Mouse (Mus musculus): ENCODE measurements around the gene Gm10563. TPM values are rescaled to one million over a fixed set of nuclear protein-coding genes. Genes with fewer than 3 reads are reported as not detected.
"Not testable (repeated sequence)": the region's sequence is repeated elsewhere in the genome, so short reads cannot be mapped to it uniquely, and the experiment has no call there.

Gene Gm10563
- total RNA-seq (2021) (not detected), polyA plus RNA-seq (2012; rRNA removed) (not detected in 2 replicates)
- long read RNA-seq, result 0 reads

DNA sequence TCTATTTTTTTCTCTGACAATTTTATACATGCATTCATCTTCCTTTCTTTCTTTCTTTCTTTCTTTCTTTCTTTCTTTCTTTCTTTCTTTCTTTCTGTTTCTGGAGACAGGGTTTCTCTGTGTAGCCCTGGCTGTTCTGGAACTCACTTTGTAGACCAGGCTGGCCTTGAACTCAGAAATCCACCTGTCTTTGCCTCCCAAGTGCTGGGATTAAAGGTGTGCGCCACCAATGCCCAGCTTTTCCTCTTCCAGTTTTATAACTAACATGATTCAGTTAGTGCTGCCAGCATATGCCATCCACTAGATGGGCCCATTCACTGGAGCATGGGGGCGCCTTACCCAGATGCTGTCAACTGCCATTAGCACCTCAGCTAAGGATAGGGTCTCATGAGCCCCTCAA lies at the start of gene Gm10563:
Gene Gm10563 (minus strand): TSS at position 101 of the 400 bp plus-strand sequence.
- not testable (repeated sequence) for DNase-seq

DNA sequence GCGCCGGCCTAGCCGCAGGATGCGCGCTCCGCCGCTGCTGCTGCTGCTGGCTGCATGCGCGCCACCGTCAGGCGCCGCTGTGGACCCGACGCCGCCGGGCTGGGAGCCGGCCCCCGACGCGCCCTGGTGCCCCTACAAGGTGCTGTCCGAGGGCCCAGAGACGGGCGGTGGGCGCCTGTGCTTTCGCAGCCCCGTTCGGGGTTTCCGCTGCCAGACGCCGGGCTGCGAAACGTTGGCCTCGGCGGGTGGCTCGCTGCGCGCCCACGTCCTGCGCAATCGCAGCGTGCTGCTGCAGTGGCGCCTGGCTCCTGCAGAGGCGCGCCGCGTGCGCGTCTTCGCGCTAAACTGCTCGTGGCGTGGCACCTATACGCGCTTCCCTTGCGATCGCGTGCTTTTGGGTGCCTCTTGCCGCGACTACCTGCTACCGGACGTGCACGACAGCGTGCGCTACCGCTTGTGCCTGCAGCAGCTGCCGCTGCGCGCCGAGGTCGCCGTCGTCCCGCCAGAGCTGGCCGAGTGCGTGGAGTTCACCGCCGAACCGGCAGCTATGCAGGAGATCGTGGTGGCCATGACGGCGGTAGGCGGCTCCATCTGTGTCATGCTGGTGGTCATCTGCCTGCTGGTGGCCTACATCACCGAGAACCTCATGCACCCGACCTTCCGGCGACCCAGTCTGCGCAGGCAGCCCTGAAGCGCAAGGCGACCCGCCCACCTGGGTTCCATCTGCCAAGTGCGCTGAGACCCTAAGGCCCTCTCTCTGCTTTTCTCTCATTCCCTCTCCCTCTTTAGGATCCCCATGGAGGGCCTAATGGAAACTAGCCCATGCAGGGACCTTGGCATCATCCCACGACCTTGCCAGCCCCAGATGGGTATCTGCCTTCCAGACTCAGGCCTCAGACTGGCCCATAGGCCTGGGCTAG lies 49.5 kb upstream of the Gm10563 start:
- peak; percentile 85 for DNase-seq

DNA sequence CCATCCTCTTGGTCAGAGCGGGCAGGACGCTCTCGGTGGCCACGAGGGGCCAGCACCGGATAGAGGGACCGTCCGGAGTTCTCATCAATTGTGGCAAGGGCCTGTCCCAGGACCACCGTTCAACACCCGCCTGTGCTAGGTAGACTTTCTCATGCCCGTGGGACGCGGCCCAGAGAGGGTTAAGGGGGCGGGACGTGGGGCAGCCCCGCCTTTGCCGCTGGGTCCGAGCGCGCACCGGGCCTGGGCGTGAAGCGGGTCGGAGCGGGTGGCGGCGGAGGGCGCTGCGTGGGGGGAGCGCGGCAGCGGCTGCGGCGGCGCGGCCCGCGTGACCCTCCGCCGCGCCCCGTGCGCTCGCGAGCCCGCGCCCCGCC lies 48.9 kb upstream of the Gm10563 start, which contains the start of gene Fndc10:
Gene Fndc10 (plus strand): TSS at position 232 of the 371 bp plus-strand sequence.
- peak; percentile 87 for DNase-seq

DNA sequence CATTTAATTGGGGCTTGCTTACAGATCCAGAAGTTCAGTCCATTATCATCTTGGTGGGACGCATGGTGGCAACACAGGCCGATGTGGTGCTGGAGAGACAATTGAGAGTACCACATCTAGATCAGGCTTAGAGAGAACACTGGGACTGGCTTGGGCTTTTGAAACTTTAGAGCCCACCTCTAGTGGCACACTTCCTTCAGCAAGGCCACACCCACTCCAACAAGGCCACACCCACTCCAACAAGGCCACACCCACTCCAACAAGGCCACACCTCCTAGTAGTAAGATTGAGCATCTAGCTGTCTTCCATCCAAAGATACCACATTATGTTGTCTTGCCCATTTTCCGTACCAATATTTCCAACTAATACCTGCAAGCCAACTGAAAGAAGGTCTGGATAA lies 47.2 kb upstream of the Gm10563 start:
- DNase-seq, result no peak

DNA sequence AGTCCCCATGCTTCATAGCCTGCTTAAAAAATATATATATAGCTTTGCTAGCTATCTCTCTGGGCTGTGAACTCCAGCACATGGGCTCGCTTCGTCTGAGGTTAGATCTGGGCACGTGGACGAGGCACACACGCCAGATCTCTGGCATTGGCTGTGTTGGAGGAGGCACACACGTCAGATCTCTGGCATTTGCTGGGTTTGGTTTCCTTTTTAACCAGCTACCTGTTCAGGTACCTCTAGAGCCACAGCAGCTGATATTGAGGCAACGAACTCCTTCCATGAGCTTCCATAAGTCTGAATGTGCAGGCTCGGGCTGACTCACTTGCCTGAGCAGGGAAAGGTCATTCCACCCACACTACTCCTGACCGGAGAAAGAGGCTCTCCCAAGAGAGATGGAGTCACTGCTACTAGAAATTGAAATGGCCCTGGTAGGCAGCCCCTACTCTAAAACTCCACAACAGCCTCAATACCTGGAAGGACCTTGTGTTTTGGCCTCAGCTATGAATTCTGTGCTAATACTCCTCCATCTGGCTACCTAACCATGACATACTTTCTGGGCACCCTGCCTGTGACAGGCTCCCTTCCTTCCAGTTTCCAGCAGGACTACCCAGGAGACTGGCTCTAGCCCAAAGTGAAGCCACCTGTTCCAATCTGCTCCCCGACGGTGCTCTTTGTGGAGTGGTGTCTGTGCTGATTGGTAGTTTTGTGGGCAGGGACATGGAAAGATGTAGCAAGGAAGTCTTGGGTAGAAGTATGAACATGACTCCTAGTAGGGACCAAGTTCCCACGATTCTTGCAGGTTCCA lies 45.6 kb upstream of the Gm10563 start:
- peak; percentile 40 for DNase-seq

GRCm38 (mm10) chr4:155687764-155688163 lies 42.6 kb upstream of the Gm10563 start:
- DNase-seq, result not testable (repeated sequence)

DNA sequence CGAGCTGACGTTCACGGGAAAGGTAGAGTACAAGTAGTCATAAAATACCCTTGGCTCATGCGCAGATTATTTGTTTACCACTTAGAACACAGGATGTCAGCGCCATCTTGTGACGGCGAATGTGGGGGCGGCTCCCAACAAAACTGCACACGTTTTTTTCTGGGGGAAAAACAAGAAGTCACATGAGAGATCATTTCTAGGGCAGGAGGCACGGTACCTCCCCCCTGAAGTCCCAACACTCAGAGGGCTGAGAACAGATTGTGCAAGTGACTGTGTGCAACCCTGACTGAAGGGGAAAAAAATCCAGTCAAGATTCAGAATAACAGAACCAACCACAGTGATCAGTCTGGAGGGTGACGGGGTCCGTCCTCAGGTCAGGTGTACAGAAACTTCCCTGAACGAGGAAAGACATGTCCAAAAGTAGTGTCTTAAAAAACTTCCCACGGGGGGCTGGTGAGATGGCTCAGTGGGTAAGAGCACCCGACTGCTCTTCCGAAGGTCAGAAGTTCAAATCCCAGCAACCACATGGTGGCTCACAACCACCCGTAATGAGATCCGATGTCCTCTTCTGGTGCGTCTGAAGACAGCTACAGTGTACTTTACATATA lies 38.6 kb upstream of the Gm10563 start:
- DNase-seq, result not testable (repeated sequence)

GRCm38 (mm10) chr4:155675991-155676390 lies 30.8 kb upstream of the Gm10563 start:
- DNase-seq, result peak; percentile 44

DNA sequence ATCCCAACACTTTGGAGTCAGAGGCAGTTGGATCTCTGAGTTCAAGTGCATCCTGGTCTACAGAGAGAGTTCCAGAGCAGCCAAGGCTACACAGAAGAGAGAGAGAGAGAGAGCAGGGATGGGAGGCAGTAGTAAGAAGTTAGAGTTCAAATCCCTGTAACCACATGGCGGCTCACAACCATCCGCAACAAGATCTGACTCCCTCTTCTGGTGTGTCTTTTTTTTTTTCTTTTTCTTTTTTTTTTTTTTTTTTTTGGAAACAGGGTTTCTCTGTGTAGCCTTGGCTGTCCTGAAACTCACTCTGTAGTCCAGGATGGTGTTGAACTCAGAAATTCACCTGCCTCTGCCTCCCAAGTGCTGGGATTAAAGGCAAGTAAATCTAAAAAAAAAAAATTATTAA lies 26.9 kb upstream of the Gm10563 start:
- no peak for DNase-seq

DNA sequence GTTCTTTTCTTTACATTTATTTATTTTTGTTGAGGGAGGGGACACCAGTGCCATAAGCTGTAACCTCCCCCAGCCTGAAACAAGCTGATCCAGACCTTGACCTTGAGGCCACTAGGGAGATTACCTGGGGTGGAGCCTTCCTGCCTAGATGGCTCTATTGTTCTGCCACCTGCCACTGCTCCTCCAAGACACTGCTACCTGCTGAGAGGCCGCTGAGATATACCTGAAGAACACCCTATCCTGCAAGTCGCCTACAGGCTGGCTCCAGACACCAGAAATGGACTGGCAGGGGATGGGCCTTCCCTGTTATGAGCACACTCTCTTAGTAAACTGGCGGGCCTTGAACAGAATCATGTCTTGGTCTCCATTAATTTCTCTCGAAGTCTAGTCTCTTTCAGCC lies 25.0 kb upstream of the Gm10563 start:
- not testable (repeated sequence) for DNase-seq

- no peak for DNase-seq
These were observed 24.4 kb upstream of the Gm10563 start for GRCm38 (mm10) chr4:155669598-155670075.

DNA sequence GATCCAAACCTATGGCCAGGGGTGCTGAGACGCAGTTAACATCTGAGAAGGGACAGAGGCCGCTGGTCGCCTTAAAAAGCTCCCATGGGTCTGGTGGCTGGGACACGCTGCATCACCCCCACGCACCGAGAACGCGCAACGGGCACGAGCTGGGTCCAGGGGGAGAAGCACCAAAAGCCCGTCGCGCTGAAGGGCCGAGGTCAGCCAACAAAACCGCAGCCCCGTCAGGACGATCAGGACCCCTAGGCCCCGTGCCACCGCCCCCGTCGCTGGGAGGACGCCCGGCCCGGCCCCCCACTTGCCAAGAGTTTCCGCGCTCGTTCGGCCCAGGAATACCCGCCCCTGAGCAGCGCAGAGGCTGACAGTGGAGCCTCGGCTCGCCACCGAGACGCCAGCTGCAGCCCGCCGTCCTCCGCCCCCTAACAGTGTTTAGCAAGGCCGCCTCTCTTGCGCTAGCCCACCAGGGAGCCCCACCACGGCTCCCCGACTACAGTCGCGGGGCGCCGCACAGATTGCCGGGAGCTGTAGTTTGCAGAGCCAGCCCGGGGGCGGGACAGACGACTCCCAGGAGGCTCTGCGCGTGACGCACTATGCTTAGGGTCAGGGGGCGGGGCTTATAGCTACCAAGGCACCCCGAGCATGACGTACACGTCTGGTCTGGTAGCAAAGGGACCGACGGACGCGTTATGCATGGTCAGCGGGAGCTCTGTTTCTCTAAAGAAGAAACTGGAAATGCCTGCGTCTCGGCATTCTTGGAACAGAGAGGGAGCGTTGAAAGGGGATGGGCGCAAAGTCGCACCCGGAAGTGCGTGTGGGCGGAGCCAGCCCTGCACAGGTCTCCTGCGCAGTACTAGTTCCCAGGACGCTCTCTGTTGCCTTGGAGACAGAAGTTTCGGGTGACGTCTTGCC lies 23.7 kb upstream of the Gm10563 start, which contains the start of gene Mib2:
Gene Mib2 (minus strand): TSS at position 510 of the 909 bp plus-strand sequence.
- DNase-seq, result peak; percentile 97

- no peak for DNase-seq
These were observed 21.7 kb upstream of the Gm10563 start for GRCm38 (mm10) chr4:155666903-155667302.

- DNase-seq, result peak; percentile 55
These were observed 15.4 kb upstream of the Gm10563 start for GRCm38 (mm10) chr4:155660641-155661040.

GRCm38 (mm10) chr4:155658961-155659360 lies 13.8 kb upstream of the Gm10563 start:
- no peak for DNase-seq

DNA sequence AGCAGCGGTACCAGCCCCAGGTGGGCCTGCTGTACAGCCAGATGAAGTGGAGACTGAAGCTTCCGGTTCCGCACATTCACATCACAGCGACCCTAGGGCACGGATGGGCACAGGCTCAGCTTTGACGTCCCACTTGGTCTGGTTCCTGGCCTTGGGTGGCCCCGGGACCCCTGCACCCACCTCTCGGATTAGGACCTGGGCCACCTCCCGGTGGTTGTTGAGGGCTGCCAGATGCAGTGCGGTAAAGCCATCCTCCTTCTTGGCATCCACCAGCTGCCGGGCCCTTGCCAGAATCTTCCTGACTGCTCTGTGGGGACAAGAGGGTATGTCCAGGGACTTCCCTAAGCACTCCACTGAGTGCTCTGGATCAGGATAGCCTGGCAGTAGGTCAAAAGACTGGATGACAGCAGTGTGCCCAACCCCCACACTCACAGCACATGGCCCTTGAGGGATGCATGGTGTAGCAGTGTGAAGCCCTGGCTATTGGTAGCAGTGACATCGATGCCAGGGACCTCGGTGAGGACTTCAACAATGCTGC lies 11.1 kb upstream of the Gm10563 start:
- no peak for DNase-seq

- peak; percentile 49 for DNase-seq
These were observed 9.5 kb upstream of the Gm10563 start for GRCm38 (mm10) chr4:155654456-155655298.

DNA sequence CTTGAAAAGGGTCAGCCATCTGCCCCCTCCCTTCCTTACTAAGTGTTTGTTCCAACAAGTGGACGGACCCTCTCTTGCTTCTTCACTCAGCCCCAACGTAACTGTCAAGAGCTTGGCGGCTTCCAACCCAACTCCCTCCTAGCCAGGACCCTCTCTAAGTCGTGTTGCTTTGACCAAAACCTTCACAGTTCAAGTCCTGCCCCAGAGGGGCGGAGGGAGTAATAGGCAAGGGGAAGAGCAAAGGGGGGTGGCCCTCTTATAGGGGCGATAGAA lies 8.9 kb upstream of the Gm10563 start:
- no peak for DNase-seq

DNA sequence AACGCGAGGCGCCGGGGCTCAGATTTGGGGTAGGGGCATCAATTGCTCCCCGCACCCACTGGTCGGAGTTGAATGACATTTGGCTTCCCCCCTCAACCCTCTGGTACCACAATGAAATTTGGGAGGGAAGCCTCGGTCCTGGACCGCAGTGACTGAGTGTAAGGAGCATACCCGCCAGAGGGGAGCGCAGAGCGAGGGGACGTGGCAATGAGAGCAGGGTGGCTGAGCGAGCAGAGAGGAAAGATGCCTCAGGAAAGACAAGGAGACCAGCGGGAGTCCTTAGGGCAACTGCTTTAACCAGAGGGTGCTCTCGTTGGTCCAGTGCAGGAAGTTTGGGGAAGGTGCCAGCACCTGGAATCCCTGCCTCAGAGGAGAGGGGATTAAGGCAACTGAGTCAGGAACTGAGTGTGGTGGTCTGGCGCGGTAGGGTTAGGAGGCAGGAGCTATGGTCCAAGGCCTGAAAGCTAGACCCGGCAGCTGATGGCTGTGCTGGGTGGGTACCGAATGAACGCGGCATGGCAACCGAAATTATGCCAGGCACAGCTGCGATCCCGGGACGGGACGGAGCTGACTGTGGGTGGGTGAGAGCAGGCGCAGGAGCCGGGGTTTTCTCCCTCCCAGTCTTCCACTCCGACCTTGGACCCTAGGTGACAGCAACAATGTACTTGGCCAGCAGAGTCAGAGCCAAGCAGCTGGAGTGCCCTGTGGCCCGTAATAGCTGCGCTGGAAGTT lies 8.4 kb upstream of the Gm10563 start:
- DNase-seq, result peak; percentile 34
